Mouse (Mus musculus) gastrocnemius, postnatal 14 days (tissue): ENCODE results near the gene Pfdn5. TPM values are rescaled to one million over a fixed set of nuclear protein-coding genes. Genes with fewer than 3 reads are reported as not detected.
A peak's percentile ranks its signal among the peaks of the same experiment; 100 is the strongest.
"Not testable (repeated sequence)": the region's sequence is repeated elsewhere in the genome, so short reads cannot be mapped to it uniquely, and the experiment has no call there.

Experiments
- DNase-seq: peaks from one replicate; pipeline ENCODE4 v3.0.0; 2021; ENCODE audit warnings: mixed read lengths
- intact Hi-C: fragments of 180-260 bp; cut with DNase I; formaldehyde crosslinking; loops from one replicate; pipeline ENCODE4 v1.15.1; 2025; ENCODE audit warnings: low total_unique reads
- total RNA-seq, 2 experiments: library from RNA; stranded (reverse); gene quantifications; 2 replicates each; pipeline ENCODE4 v1.2.3; 2021

The Pfdn5 gene
- total RNA-seq, 2 experiments from 2014 or later = 212 to 228 TPM

DNA sequence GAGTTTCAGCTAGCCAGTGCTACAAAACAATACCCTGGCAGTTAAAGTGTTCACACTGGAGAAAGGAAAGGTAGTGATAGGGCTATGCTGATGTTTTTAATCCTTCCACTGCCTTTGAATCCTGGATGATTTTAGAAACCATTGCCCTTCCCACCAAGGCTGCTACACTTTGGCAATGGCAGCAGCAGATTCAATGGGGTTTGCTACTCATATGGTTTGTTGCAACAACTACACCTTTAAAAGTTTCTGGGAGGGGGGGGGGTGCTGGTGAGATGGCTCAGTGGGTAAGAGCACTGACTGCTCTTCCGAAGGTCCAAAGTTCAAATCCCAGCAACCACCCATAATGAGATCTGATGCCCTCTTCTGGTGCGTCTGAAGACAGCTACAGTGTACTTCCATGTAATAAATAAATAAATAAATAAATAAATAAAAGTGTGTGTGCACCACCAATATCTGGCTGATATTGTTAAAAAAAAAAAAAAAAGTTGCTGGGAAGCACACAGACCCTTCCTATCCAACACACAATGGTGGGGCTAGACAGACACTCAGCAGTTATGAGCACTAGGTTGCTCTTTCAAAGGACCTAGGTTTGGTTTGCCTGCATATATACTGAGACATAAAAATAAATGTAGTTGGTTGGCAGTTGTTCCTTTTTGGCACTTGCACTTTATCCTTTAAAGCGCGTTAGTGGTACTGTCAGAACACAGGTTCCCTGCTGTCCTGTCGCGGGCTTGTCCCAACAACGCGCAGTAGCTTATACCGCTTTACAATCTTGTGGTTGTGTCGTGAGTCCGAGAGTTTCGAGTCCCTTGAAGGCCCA, 1.1 kb upstream of the Pfdn5 start:
- intact Hi-C loops = no loop called here
- DNase-seq = no peak

DNA sequence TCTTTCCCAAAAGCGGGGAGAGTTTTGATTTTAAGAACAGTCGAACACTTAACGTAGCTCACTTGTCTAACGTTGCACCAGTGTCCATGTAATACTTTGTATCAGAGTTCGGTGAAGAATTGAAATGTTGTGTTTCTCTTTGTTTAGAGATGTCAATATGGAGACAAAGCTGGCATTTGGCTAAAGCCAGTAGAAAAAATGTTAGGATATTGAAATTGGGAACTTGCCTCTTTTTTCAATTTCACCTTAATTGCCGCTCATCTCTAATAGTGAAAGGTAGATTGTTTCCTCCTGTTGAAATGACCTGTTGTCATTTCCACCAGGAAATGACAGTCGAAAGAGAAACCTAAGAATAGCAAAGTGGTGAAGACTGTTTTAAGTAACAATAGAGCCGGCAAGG, 976 bp downstream of the Pfdn5 start:
- intact Hi-C loops = no loop called here
- no peak for DNase-seq

DNA sequence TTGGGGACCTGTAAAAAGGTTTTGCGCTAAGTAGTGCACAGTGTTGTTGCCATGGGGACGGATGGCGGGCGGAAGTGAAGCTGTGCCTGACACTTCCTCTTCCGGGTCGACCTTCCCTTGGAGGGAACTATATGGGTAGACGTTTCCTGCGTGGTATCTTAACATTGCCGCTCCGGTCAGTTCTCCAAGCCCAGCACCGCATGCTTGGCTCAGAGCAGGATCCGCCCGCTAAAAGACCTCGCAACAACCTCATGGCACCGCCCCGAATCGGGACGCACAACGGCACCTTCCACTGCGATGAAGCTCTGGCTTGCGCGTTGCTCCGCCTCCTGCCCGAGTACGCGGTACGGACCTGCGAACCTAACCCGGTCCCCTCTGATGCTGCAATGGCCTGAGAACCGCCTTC, 5.7 kb downstream of the Pfdn5 start, which contains the start of gene Myg1:
TSS of gene Myg1 (plus strand) at position 100 of the 406 bp plus-strand sequence.
- DNase-seq = peak; percentile 78
- intact Hi-C loops = no loop called here

DNA sequence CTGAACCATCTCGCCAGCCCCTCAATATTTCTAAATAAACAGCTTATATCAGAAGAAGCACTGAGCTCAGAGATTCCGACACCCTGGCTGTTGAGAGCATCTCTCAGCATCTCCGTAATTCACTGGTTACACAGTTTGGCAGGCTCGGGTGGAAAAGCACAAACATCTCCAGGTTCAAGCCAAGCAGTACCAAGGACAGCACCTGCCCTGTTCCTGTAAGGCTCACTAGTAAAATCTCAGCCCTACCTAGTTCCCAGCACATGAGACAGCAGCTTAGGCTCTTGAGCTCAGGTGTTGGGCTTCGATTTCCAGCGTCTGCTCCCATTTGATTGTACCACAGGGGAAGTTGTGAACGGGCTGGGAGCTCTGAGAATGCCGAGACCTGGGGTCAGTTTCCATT, 9.3 kb downstream of the Pfdn5 start:
- no peak for DNase-seq
- intact Hi-C loops = no loop called here

DNA sequence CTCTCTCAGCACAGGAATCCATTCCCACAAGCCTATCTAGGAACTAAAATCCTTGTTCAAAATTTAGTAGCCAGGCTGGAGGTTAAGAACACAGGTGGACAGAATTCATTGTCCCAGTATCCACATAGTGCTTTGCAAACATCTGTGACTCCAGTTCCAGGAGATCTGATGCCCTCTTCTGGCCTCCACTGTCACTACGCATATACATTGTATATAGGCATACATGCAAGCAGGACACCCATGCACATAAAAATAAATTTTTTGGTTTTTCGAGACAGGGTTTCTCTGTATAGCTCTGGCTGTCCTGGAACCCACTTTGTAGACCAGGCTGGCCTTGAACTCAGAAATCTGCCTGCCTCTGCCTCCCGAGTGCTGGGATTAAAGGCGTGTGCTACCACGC, 10.0 kb downstream of the Pfdn5 start:
- intact Hi-C loops = not testable (repeated sequence)

DNA sequence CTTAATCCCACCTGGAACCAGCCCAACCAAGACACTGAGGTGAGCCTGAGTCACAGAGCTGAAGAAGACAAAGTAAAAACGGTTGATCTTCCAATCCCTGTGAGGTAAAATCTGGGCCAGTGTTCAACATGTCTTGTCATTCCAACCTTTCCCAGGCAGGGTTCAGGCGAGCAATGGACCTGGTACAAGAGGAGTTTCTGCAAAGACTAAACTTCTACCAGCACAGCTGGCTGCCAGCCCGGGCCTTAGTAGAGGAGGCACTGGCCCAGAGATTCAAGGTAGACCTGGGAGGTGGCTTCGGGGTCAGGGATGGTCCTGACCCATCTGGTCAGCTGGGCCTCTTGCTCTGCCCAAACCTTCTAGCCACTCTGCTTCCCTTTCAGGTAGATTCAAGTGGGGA, 11.0 kb downstream of the Pfdn5 start:
- DNase-seq = no peak
- intact Hi-C loops = no loop called here

More for the DNA sequence above, 10.0 kb downstream of the Pfdn5 start:
- not testable (repeated sequence) for DNase-seq

DNA sequence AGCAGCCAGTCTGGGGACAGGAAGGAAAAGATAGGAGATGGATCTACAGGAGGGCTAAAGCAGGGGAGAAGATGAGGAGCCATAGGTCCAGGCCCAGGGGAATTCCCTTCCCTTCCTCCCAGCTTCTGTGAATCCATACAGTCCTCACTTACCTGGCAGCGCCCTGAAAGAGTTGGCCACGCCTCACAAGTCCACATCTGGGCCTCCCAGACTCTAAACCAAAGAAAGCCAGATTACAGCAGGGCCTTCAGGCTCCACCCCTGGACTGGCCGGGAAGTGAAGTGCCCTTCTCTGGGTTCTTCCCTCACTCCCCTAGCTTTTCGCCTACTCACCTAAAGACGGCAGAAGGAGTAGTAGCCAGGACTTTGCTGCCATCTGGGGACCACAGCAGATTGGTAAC, 13.7 kb downstream of the Pfdn5 start:
- intact Hi-C loops = loop anchor here (5.0 kb wide), 1 partner anchor 38 kb away; no protein-coding TSS in a partner anchor
- no peak for DNase-seq

DNA sequence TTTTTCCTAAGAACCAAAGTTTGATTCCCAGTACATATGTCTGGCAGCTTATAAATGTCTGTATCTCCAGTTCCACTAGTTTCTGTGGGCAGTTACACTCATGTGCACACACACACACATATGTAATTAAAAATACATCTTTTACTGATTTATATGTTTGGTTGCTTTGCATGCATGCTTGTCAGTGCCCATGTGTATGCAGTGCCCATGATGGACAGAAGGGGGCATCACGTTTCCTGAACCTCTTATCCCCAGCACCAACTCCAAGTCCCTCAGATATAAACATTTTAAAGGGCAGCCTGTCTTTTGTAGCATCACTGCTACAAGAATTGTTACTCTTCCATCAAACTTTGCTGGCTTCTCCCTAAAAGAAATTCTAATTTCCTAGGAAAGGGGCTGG, 15.7 kb downstream of the Pfdn5 start:
- DNase-seq = peak; percentile 33
- intact Hi-C loops = loop anchor here (5.0 kb wide), 1 partner anchor 36 kb away; no protein-coding TSS in a partner anchor

DNA sequence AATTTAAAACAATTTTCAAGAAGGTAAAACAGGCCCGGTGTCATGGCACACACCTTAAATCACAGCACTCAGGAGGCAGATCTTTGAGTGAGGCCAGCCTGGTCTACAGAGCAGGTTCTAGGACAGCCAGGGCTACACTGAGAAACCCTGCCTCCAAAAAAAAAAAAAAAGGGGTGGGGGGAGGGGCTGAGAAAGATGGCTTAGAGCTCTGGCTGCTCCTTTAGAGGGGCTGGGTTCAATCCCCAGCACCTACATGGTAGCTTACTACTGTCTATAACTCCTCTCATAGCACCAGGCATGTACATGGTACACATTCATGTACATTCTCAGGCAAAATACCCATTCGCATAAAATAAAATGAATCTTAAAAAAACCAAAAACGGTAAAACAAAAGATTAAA, 18.6 kb downstream of the Pfdn5 start:
- intact Hi-C loops = loop anchor here (5.0 kb wide), 1 partner anchor 33 kb away; no protein-coding TSS in a partner anchor
- no peak for DNase-seq

DNA sequence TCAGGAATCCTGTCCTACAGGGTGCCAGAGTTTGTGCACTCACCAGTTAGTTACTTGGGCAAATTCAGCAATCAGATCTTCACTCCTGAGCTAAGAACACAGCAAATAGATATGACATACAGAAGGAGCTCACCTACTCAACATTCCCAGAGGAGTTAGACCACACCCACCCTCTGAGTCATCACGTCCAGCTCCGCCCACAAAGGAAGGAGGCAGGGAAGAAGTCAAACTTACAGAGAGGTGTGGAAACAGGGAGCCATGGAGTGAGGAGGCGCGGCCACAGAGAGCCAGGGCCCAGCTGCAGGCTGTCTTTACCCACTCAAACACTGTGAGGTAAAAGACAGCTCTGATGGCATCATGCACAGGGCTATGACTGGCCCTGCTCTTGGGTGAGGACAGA, 20.5 kb downstream of the Pfdn5 start:
- intact Hi-C loops = no loop called here
- DNase-seq = no peak

DNA sequence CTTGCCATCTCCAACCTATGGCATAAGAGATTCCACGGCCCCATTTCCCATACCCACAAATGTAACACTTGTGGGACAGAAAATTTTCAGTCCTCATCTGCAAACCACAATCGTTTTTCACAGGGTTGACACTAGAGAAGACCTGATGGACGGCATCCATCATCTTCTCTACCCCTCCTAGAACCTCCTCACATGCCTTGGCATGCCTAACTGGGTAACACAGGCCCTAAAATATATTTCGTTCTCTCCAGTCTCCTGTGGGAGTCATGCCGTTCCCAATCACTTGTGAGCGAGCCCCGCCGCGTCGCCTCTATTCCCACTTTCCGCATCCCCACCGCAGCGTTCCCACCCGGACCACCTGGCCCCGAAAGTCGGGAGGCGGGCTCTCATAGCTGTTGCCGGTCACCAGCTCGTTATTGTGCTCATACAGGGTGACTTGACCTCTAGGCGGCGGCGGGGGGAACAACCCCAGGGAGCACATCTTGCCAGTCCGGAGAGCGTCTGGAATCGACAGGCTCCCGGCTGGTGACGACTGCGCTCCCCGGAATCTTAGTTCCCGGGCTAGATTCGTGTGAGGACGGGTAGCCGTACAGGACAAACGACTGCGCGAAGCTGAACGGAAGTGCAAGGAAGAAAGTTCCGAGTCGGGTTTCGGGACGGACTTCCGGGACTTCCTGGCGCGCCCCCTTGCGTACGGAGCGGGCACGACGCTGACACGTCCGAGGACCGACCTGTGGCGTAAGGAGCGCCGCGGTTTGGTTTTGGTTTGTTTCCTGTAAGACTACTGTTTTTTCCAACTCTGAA, 24.4 kb downstream of the Pfdn5 start, which contains the start of gene Aaas:
TSS of gene Aaas (minus strand) at position 634 of the 804 bp plus-strand sequence.
- intact Hi-C loops = no loop called here
- peak; percentile 95 for DNase-seq

DNA sequence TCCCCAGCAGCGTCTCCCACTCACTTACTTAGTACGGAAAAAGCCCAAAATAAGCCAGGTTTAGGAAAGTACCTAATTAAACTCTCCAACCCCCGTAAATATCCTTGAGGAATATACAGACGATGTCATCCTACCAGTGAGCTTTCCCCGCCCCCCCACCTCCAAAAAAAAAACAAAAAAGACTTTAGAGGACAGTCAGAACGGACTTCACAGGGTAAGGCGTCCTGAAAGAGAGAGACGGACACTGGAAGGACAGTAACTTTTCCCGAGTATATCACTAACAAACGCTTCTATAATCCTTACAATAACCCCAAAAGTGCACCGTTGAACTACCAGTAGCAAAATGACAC, 25.0 kb downstream of the Pfdn5 start:
- DNase-seq = no peak
- intact Hi-C loops = no loop called here

DNA sequence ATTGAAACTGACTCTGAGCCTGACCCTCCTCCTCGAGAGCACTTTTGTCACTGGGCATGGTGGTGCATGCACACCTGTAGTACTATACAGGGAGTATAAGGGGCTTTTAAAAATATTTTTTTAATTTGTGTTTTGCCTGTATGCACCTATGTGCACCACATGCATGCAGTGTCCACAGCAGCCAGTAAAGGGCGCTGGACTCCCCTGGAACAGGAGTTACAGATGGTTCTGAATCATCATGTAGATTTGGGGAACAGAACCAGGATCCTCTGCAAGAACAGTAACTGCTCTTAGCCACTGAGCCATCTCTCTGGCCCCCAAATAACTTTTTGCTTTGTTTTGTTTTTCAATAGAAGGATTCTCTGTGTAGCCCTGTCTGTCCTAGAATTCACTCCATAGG, 26.3 kb downstream of the Pfdn5 start:
- intact Hi-C loops = no loop called here
- no peak for DNase-seq

DNA sequence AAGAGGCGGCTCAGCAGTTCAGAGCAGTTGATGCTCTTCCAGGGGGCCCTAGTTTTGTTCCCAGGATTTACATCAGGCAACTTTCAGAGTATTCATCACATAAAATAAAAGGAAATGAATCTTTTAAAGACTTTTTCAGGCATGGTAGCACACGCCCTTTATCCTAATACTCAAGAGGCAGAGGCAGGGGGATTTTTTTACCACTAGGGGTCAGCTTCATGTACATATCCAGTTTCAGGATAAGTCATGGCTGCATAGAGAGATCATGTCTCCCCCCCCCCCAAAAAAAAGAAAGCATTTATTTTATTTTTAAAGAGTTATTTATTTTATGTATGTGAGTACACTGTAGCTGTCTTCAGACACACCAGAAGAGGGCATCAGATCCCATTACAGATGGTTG, 28.1 kb downstream of the Pfdn5 start:
- intact Hi-C loops = no loop called here
- DNase-seq = no peak

DNA sequence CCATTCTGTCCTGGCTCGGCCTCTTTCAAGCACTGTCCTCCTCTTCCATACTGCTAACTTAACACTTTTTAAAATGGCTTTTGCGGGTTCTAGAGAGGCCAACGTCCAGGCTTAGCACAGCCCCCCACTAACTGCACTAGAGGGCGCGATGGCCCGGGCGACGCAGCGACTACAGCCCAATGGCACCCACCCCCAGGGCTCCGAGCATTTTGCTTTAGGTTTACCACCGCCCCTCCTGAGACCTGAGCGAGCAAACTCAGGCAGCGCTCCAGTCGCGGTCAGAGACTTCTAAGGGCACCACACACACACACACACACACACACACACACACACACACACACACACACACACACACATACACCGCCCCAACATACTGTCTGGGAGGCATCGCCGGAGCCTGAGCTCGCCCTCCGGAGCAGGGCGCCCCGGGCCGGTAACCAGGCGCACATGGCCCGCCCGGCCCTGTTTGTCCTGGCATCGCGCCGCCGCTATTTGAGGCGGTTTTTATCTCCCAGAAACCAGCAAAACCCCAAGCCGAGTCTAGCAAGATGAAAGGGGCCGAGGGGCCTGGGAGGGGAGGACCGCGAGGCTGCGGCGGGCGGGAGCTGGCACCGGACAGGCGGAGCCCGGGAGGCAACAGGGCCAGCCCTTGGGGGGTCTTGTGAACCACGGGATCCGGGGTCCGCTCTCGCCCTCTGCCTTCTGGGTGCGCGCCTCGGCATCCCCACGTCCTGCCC, 29.4 kb downstream of the Pfdn5 start:
- intact Hi-C loops = no loop called here
- DNase-seq = peak; percentile 46

DNA sequence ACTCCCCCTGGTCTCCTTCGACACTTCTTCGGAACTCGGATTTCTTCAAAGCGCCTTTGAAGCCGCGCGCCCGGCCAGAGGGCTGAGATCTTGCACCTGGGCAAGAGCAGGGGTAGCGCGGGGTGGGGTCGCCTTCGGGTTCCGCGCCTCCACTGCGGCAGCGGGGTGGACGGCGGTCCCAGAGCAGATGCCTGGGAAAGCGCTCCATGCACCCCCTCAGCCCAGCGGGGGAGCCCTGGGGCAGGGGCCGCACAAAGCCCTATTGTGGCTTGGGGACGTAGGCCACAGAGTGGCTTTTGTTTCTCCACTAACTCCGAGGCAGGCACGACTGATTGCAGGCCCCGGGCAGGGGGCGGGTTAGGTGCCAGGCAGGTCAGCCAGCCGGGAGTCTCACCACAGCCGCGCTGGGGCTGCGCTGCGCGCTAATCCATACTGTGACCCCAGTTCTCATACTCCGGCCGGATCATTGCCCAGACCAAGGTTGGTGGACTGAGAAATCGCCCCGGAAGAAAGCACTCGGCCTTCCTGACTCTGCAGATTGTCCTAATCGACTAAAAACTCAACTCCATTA, 30.0 kb downstream of the Pfdn5 start:
- intact Hi-C loops = no loop called here
- peak; percentile 35 for DNase-seq

DNA sequence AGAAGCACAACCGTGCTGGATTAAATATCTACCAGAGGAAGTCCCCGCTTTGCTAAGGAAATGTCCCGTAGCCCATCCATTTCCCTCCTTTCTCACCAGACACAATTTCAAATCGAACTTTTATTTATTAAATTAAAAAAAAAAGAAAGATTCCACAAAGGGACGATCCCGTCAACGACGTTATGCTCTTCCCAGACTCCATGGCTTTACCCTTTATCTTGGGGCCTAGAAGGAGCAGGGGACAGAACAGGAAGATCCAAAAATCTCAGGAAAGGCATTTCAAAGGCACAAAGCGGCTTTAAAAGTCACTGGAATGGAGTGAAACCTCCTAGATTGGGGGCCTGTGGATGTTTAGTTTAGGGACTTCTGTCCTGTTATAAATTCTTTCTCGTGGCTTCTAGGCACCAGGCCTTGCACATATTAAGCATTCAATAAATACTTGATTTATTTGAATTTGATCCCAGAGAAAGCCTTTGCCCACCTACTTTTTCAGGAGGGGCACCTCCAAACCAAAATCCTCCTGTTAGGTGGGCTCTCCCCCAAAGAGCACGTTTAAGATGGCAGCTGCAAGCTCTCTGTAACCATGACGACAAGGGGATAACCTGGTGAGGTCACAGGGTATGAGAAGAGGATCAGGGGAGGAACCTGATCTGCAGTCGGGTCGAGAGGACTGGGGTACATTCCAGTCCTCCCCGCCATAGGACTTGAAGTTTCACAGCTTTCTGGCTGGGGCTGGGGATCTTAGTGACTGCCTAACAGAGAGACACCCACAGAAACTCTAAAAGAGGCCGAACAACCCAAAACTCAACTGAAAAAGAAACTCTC, 30.8 kb downstream of the Pfdn5 start:
- intact Hi-C loops = no loop called here
- no peak for DNase-seq

DNA sequence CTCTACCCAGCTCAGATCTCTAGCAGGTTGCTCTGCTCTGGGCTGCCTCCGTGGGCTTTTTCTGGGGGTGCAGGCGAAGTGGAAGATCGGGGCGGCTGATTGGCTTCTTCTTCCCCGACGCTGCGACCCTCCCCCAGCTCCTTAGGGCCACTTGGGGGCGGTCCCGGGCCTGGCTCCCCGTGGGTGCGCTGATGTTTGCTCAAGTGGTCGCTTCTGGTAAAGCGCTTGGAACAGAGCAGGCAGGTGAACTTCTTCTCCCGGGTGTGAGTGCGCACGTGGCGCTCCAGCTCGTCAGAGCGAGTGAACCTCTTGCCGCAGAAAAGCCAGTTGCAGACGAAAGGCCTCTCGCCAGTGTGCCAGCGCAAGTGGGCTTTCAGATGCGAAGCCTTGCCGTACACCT, 32.2 kb downstream of the Pfdn5 start:
- no peak for DNase-seq
- intact Hi-C loops = no loop called here

DNA sequence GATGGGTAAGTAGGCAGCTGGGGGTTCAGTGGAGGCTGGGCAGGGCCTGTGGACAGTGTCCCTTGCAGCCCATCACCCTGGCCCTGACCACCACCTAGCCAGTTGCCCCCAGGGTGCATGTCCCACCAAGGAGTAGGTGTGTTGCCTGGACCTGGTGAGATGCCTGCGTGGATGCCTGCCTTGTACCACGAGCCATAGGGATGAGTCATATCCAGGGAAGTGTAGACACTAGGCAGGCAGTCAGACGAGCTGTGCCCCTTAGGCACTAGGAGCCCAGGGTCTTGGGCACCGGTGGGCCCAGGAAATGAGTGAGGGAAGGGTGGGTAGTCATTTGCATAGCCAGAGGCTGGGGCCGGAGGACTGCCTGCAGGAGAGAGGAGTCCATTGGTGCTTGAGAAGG, 32.9 kb downstream of the Pfdn5 start:
- intact Hi-C loops = no loop called here
- DNase-seq = no peak
